Mouse (Mus musculus): ENCODE measurements at regions not wholly inside any gene's neighbourhood (a gene's known extent, or its start where the extent isn't known, plus 50 kb on each side); places are given as distances from the start of the nearest gene placed in this dataset.
A peak's percentile ranks its signal among the peaks of the same experiment; 100 is the strongest.
"Not testable (repeated sequence)": the region's sequence is repeated elsewhere in the genome, so short reads cannot be mapped to it uniquely, and the experiment has no call there.

GRCm38 (mm10) chr9:82300046-82300445, 436.6 kb downstream of the Mei4 start:
- Histone ChIP-seq H3K4me1 (ENCODE audit: control insufficient read depth, insufficient read depth, low read length) (no peaks in the 10 kb centered on the region), H3K36me3 (ENCODE audit: control insufficient read depth, insufficient read depth, low read length) (no peaks in the 10 kb centered on the region), H3K27me3 (ENCODE audit: control insufficient read depth, insufficient read depth, low read length) (no peaks in the 10 kb centered on the region), H3K4me3 (ENCODE audit: low read depth, low read length) (no peak overlapping the region), H3K4me2 (no peak overlapping the region), H3K9me3 (replicated peaks; ENCODE audit: control insufficient read depth, low read length) (no peaks in the 10 kb centered on the region), H3K27ac (ENCODE audit: low read depth, low read length) (no peak overlapping the region), H3K9ac (ENCODE audit: low read depth, low read length) (no peak overlapping the region)
- 81% methylated on average over 2 of the region's 2 CpGs for WGBS (ENCODE audit: insufficient replicate concordance)
- ATAC-seq (replicated peaks; ENCODE audit: insufficient number of reproducible peaks, low FRiP score, low TSS enrichment), result no peak

GRCm38 (mm10) chr9:82306285-82306684, 442.8 kb downstream of the Mei4 start:
- H3K4me2 ChIP-seq, result no peak overlapping the region

GRCm38 (mm10) chr9:82312466-82312865, 449.0 kb downstream of the Mei4 start:
- no peak overlapping the region for H3K9ac ChIP-seq (ENCODE audit: low read depth, low read length)
- H3K4me2 ChIP-seq, result no peak overlapping the region
- H3K4me1 ChIP-seq (ENCODE audit: control insufficient read depth, insufficient read depth, low read length), result no peaks in the 10 kb centered on the region
- ATAC-seq (replicated peaks; ENCODE audit: insufficient number of reproducible peaks, low FRiP score, low TSS enrichment), result no peak
- WGBS (ENCODE audit: insufficient replicate concordance), result 64% methylated on average over 2 of the region's 2 CpGs
- H3K9me3 ChIP-seq (replicated peaks; ENCODE audit: control insufficient read depth, low read length), result no peaks in the 10 kb centered on the region
- H3K27ac ChIP-seq (ENCODE audit: low read depth, low read length), result no peak overlapping the region
- H3K4me3 ChIP-seq (ENCODE audit: low read depth, low read length), result no peak overlapping the region
- H3K36me3 ChIP-seq (ENCODE audit: control insufficient read depth, insufficient read depth, low read length), result no peaks in the 10 kb centered on the region
- no peaks in the 10 kb centered on the region for H3K27me3 ChIP-seq (ENCODE audit: control insufficient read depth, insufficient read depth, low read length)

More at GRCm38 (mm10) chr9:82306285-82306684, 442.8 kb downstream of the Mei4 start:
- ATAC-seq (replicated peaks; ENCODE audit: insufficient number of reproducible peaks, low FRiP score, low TSS enrichment), result no peak
- Histone ChIP-seq H3K27me3 (ENCODE audit: control insufficient read depth, insufficient read depth, low read length) (no peaks in the 10 kb centered on the region), H3K27ac (ENCODE audit: low read depth, low read length) (no peak overlapping the region), H3K4me1 (ENCODE audit: control insufficient read depth, insufficient read depth, low read length) (no peaks in the 10 kb centered on the region), H3K9ac (ENCODE audit: low read depth, low read length) (no peak overlapping the region), H3K4me3 (ENCODE audit: low read depth, low read length) (no peak overlapping the region), H3K36me3 (ENCODE audit: control insufficient read depth, insufficient read depth, low read length) (no peaks in the 10 kb centered on the region), H3K9me3 (replicated peaks; ENCODE audit: control insufficient read depth, low read length) (no peaks in the 10 kb centered on the region)
- WGBS (ENCODE audit: insufficient replicate concordance), result 77% methylated on average over 2 of the region's 2 CpGs

GRCm38 (mm10) chr9:82340452-82340851, 477.0 kb downstream of the Mei4 start:
- H3K27me3 ChIP-seq (ENCODE audit: control insufficient read depth, insufficient read depth, low read length), result no peaks in the 10 kb centered on the region
- H3K4me3 ChIP-seq (ENCODE audit: low read depth, low read length), result no peak overlapping the region
- WGBS (ENCODE audit: insufficient replicate concordance), result 35% methylated on average over 3 of the region's 3 CpGs
- H3K27ac ChIP-seq (ENCODE audit: low read depth, low read length), result no peak overlapping the region
- no peak overlapping the region for H3K4me2 ChIP-seq
- H3K4me1 ChIP-seq (ENCODE audit: control insufficient read depth, insufficient read depth, low read length), result no peaks in the 10 kb centered on the region
- ATAC-seq (replicated peaks; ENCODE audit: insufficient number of reproducible peaks, low FRiP score, low TSS enrichment), result peak; percentile 59; the same call in 1 of the 2 replicates
- no peak overlapping the region for H3K9ac ChIP-seq (ENCODE audit: low read depth, low read length)
- H3K9me3 ChIP-seq (replicated peaks; ENCODE audit: control insufficient read depth, low read length), result no peaks in the 10 kb centered on the region
- H3K36me3 ChIP-seq (ENCODE audit: control insufficient read depth, insufficient read depth, low read length), result no peaks in the 10 kb centered on the region

- not testable (repeated sequence) for H3K27me3 ChIP-seq (ENCODE audit: control insufficient read depth, insufficient read depth, low read length); H3K36me3 ChIP-seq (ENCODE audit: control insufficient read depth, insufficient read depth, low read length); H3K4me3 ChIP-seq (ENCODE audit: low read depth, low read length); H3K4me2 ChIP-seq; H3K4me1 ChIP-seq (ENCODE audit: control insufficient read depth, insufficient read depth, low read length); H3K9me3 ChIP-seq (replicated peaks; ENCODE audit: control insufficient read depth, low read length); H3K9ac ChIP-seq (ENCODE audit: low read depth, low read length); ATAC-seq (replicated peaks; ENCODE audit: insufficient number of reproducible peaks, low FRiP score, low TSS enrichment); H3K27ac ChIP-seq (ENCODE audit: low read depth, low read length)
Measured at GRCm38 (mm10) chr9:82350784-82351183, 478.6 kb upstream of the Irak1bp1 start.

- ATAC-seq (replicated peaks; ENCODE audit: insufficient number of reproducible peaks, low FRiP score, low TSS enrichment), result no peak
Measured at GRCm38 (mm10) chr9:82359573-82359972, 469.8 kb upstream of the Irak1bp1 start.

GRCm38 (mm10) chr9:82402355-82402754, 427.0 kb upstream of the Irak1bp1 start:
- H3K4me3 ChIP-seq (ENCODE audit: low read depth, low read length), result no peak overlapping the region
- no peak overlapping the region for H3K4me2 ChIP-seq
- WGBS (ENCODE audit: insufficient replicate concordance), result 65% methylated on average over 3 of the region's 3 CpGs
- no peak overlapping the region for H3K9ac ChIP-seq (ENCODE audit: low read depth, low read length)
- H3K27ac ChIP-seq (ENCODE audit: low read depth, low read length), result no peak overlapping the region
- no peaks in the 10 kb centered on the region for H3K36me3 ChIP-seq (ENCODE audit: control insufficient read depth, insufficient read depth, low read length)
- no peaks in the 10 kb centered on the region for H3K27me3 ChIP-seq (ENCODE audit: control insufficient read depth, insufficient read depth, low read length)
- H3K9me3 ChIP-seq (replicated peaks; ENCODE audit: control insufficient read depth, low read length), result no peaks in the 10 kb centered on the region
- no peaks in the 10 kb centered on the region for H3K4me1 ChIP-seq (ENCODE audit: control insufficient read depth, insufficient read depth, low read length)
- ATAC-seq (replicated peaks; ENCODE audit: insufficient number of reproducible peaks, low FRiP score, low TSS enrichment), result no peak

More at GRCm38 (mm10) chr9:82359573-82359972, 469.8 kb upstream of the Irak1bp1 start:
- no peaks in the 10 kb centered on the region for H3K36me3 ChIP-seq (ENCODE audit: control insufficient read depth, insufficient read depth, low read length)
- no peaks in the 10 kb centered on the region for H3K9me3 ChIP-seq (replicated peaks; ENCODE audit: control insufficient read depth, low read length)
- H3K4me3 ChIP-seq (ENCODE audit: low read depth, low read length), result no peak overlapping the region
- H3K4me2 ChIP-seq, result no peak overlapping the region
- no peaks in the 10 kb centered on the region for H3K27me3 ChIP-seq (ENCODE audit: control insufficient read depth, insufficient read depth, low read length)
- 72% methylated on average over 2 of the region's 2 CpGs for WGBS (ENCODE audit: insufficient replicate concordance)
- no peak overlapping the region for H3K27ac ChIP-seq (ENCODE audit: low read depth, low read length)
- H3K4me1 ChIP-seq (ENCODE audit: control insufficient read depth, insufficient read depth, low read length), result no peaks in the 10 kb centered on the region
- H3K9ac ChIP-seq (ENCODE audit: low read depth, low read length), result no peak overlapping the region

GRCm38 (mm10) chr9:82404010-82404409, 425.3 kb upstream of the Irak1bp1 start:
- Histone ChIP-seq H3K9ac (ENCODE audit: low read depth, low read length) (no peak overlapping the region), H3K4me1 (ENCODE audit: control insufficient read depth, insufficient read depth, low read length) (no peaks in the 10 kb centered on the region), H3K4me3 (ENCODE audit: low read depth, low read length) (no peak overlapping the region), H3K36me3 (ENCODE audit: control insufficient read depth, insufficient read depth, low read length) (no peaks in the 10 kb centered on the region), H3K4me2 (no peak overlapping the region), H3K27me3 (ENCODE audit: control insufficient read depth, insufficient read depth, low read length) (no peaks in the 10 kb centered on the region), H3K9me3 (replicated peaks; ENCODE audit: control insufficient read depth, low read length) (no peaks in the 10 kb centered on the region), H3K27ac (ENCODE audit: low read depth, low read length) (no peak overlapping the region)
- ATAC-seq (replicated peaks; ENCODE audit: insufficient number of reproducible peaks, low FRiP score, low TSS enrichment), result no peak

- Histone ChIP-seq H3K27me3 (ENCODE audit: control insufficient read depth, insufficient read depth, low read length) (no peaks in the 10 kb centered on the region), H3K9me3 (replicated peaks; ENCODE audit: control insufficient read depth, low read length) (no peaks in the 10 kb centered on the region), H3K4me2 (no peak overlapping the region), H3K36me3 (ENCODE audit: control insufficient read depth, insufficient read depth, low read length) (no peaks in the 10 kb centered on the region), H3K27ac (ENCODE audit: low read depth, low read length) (no peak overlapping the region), H3K9ac (ENCODE audit: low read depth, low read length) (no peak overlapping the region), H3K4me1 (ENCODE audit: control insufficient read depth, insufficient read depth, low read length) (no peaks in the 10 kb centered on the region), H3K4me3 (ENCODE audit: low read depth, low read length) (no peak overlapping the region)
- no peak for ATAC-seq (replicated peaks; ENCODE audit: insufficient number of reproducible peaks, low FRiP score, low TSS enrichment)
- 70% methylated on average over 3 of the region's 3 CpGs for WGBS (ENCODE audit: insufficient replicate concordance)
Measured at GRCm38 (mm10) chr9:82407177-82407576, 422.2 kb upstream of the Irak1bp1 start.
